Mouse (Mus musculus): ENCODE data around the gene Capzb.

- no peak for TF ChIP-seq CTCF (conservative IDR thresholded peaks at IDR 0.05; ENCODE audit: low read length)
- TF ChIP-seq POU5F1 (IDR thresholded peaks at IDR 0.05; ENCODE audit: borderline replicate concordance, low read length), result no peak
Observed at GRCm38 (mm10) chr4:139216566-139216965, 23.9 kb downstream of the Capzb start.
